Mouse (Mus musculus) midbrain, embryonic 10.5 days (tissue): ENCODE data around the gene Hps3. TPM values are rescaled to one million over a fixed set of nuclear protein-coding genes. Genes with fewer than 3 reads are reported as not detected.
"Not testable (repeated sequence)": the region's sequence is repeated elsewhere in the genome, so short reads cannot be mapped to it uniquely, and the experiment has no call there.

Experiments
- DNase-seq: peaks from one replicate; pipeline ENCODE4 v3.0.0-alpha.2; 2017; ENCODE audit warnings: low spot score
- H3K27ac ChIP-seq: fragments of 300-500 bp; sonication (generic); replicated peaks from 2 replicates; pipeline ENCODE4 v1.5.1; 2016; ENCODE audit warnings: mild to moderate bottlenecking
- H3K27me3 ChIP-seq: fragments of 300-500 bp; sonication (generic); 2 replicates; pipeline ENCODE4 v1.6.1; 2016; ENCODE audit warnings: low read depth, mild to moderate bottlenecking; ENCODE audit not compliant: poor library complexity, severe bottlenecking
- H3K36me3 ChIP-seq: fragments of 300-500 bp; sonication (generic); 2 replicates; pipeline ENCODE4 v1.6.1; 2016; ENCODE audit warnings: mild to moderate bottlenecking, moderate library complexity
- H3K4me1 ChIP-seq: fragments of 300-500 bp; sonication (generic); 2 replicates; pipeline ENCODE4 v1.6.1; 2016
- H3K4me3 ChIP-seq: fragments of 300-500 bp; sonication (generic); 2 replicates; pipeline ENCODE4 v1.5.1; 2016; ENCODE audit warnings: mild to moderate bottlenecking, moderate library complexity
- H3K9me3 ChIP-seq: fragments of 300-500 bp; sonication (generic); replicated peaks from 2 replicates; pipeline ENCODE4 v1.6.1; 2016; ENCODE audit warnings: mild to moderate bottlenecking
- WGBS: fragments of 180-500 bp; shearing (Covaris S2); methylation state at CpG from one replicate; pipeline ENCODE4 v1.1.7; 2016; 5-methylcytosine and 5-hydroxymethylcytosine counted together
- polyA plus RNA-seq: library from polyadenylated mRNA; unstranded; fragments of >200 nt; fragmentation: Nextera tagmentation; extraction: Ambion mirVana; gene quantifications from 2 replicates; pipeline ENCODE4 v1.2.1, GENCODE M21; 2016

Hps3 gene
- polyA plus RNA-seq, 1 experiment from 2014 or later = 10.4 TPM

GRCm38 (mm10) chr3:20027788-20028187 lies 7.3 kb downstream of the Hps3 start:
- Histone ChIP-seq H3K4me3 (no peak overlapping the region), H3K27ac (no peak overlapping the region), H3K27me3 (no peaks in the 10 kb centered on the region), H3K9me3 (no peaks in the 10 kb centered on the region), H3K4me1 (no peaks in the 10 kb centered on the region), H3K36me3 (peaks cover 41% of the 10 kb centered on the region)
- WGBS = 90% methylated on average over 5 of the region's 5 CpGs
- DNase-seq = no peak

DNA sequence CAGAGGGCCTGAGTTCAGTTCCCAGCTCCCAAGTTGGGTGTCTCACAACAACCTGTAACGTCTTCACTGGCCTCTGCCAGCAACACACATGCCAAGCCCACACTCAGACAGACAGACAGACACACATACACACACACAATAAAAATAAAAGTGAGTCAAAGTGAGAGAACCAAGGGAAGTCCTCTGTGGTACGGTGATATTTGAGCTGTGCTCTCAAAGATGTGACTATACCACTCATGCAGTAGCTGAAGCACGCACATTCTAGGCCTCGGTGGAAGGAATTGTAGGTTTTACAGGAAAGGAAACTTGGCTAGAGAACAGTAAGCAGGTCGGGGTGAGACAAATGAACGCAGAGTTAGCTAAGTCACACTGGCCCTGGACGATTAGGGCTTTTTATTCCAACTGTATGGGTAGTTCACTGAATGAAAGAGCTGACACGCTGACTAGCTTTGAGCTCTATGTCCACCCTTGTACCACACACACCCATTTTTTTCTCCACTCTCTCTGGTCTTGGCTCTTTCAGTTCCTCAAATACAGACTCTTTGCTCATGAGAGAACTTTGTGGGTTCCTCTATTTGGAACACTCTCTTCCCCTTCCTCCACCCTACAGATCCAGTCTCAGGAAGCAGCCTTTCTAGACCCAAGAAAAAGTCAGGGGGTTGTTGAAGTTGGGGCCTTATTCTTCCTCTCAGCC lies 8.0 kb downstream of the Hps3 start:
- no peak for DNase-seq
- Histone ChIP-seq H3K9me3 (no peaks in the 10 kb centered on the region), H3K4me1 (no peaks in the 10 kb centered on the region), H3K27me3 (no peaks in the 10 kb centered on the region), H3K36me3 (peaks cover 47% of the 10 kb centered on the region), H3K27ac (no peak overlapping the region), H3K4me3 (no peak overlapping the region)
- 95% methylated on average over 8 of the region's 8 CpGs for WGBS

- Histone ChIP-seq H3K27me3 (no peaks in the 10 kb centered on the region), H3K9me3 (no peaks in the 10 kb centered on the region), H3K4me3 (no peak overlapping the region), H3K27ac (no peak overlapping the region), H3K36me3 (peaks cover 48% of the 10 kb centered on the region), H3K4me1 (no peaks in the 10 kb centered on the region)
- DNase-seq = no peak
These were observed 8.6 kb downstream of the Hps3 start for GRCm38 (mm10) chr3:20026481-20026880.

DNA sequence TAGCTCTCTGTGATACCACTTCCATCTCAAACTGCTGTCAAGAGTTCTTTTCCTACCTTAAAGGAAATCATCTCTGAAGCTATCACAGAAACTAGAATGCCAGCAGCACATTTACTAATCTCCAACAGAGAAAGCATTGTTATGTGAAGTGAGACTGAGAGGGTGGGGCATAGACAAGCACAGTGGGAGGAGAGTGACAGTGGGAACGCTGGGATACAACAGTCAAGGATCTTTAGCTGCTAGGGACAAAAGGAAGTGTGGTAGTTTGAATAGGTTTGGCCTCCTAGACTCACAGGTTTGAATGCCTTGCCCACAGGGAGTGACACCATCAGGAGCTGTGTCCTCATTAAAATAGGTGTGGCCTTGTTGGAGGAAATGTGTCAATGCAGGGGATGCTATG lies 11.3 kb downstream of the Hps3 start:
- no peaks in the 10 kb centered on the region for H3K4me1 ChIP-seq
- DNase-seq = no peak
- H3K27me3 ChIP-seq = no peaks in the 10 kb centered on the region
- H3K36me3 ChIP-seq = peaks cover 55% of the 10 kb centered on the region
- WGBS = 44% methylated on average over 1 of the region's 1 CpGs
- H3K4me3 ChIP-seq = no peak overlapping the region
- no peak overlapping the region for H3K27ac ChIP-seq
- H3K9me3 ChIP-seq = no peaks in the 10 kb centered on the region

GRCm38 (mm10) chr3:20018076-20018475 lies 17.0 kb downstream of the Hps3 start:
- H3K27ac ChIP-seq = no peak overlapping the region
- H3K9me3 ChIP-seq = no peaks in the 10 kb centered on the region
- H3K4me1 ChIP-seq = no peaks in the 10 kb centered on the region
- no peak overlapping the region for H3K4me3 ChIP-seq
- peaks cover 50% of the 10 kb centered on the region for H3K36me3 ChIP-seq
- DNase-seq = no peak
- H3K27me3 ChIP-seq = no peaks in the 10 kb centered on the region
- WGBS = 91% methylated on average over 8 of the region's 8 CpGs

- no peak overlapping the region for H3K4me3 ChIP-seq
- H3K9me3 ChIP-seq = no peaks in the 10 kb centered on the region
- H3K4me1 ChIP-seq = no peaks in the 10 kb centered on the region
- DNase-seq = no peak
- no peak overlapping the region for H3K27ac ChIP-seq
- H3K27me3 ChIP-seq = no peaks in the 10 kb centered on the region
- 92% methylated on average over 2 of the region's 2 CpGs for WGBS
- H3K36me3 ChIP-seq = peaks cover 41% of the 10 kb centered on the region
These were observed 20.7 kb downstream of the Hps3 start for GRCm38 (mm10) chr3:20014454-20014853.

GRCm38 (mm10) chr3:20010905-20011304 lies 24.2 kb downstream of the Hps3 start:
- 83% methylated on average over 7 of the region's 7 CpGs for WGBS
- not testable (repeated sequence) for DNase-seq, H3K27ac ChIP-seq

GRCm38 (mm10) chr3:20010464-20010863 lies 24.7 kb downstream of the Hps3 start:
- H3K36me3 ChIP-seq = peaks cover 21% of the 10 kb centered on the region
- no peak for DNase-seq
- H3K4me3 ChIP-seq = no peak overlapping the region
- WGBS = 87% methylated on average over 9 of the region's 9 CpGs
- no peaks in the 10 kb centered on the region for H3K27me3 ChIP-seq
- no peak overlapping the region for H3K27ac ChIP-seq
- H3K9me3 ChIP-seq = no peaks in the 10 kb centered on the region
- no peaks in the 10 kb centered on the region for H3K4me1 ChIP-seq

More at GRCm38 (mm10) chr3:20010905-20011304, 24.2 kb downstream of the Hps3 start:
- H3K9me3 ChIP-seq, H3K4me1 ChIP-seq, H3K4me3 ChIP-seq, H3K27me3 ChIP-seq: not testable (repeated sequence)
- peaks cover 25% of the 10 kb centered on the region for H3K36me3 ChIP-seq

- Histone ChIP-seq H3K27me3 (no peaks in the 10 kb centered on the region), H3K27ac (no peak overlapping the region), H3K9me3 (no peaks in the 10 kb centered on the region), H3K4me1 (no peaks in the 10 kb centered on the region), H3K4me3 (no peak overlapping the region), H3K36me3 (peaks cover 19% of the 10 kb centered on the region)
- 94% methylated on average over 5 of the region's 5 CpGs for WGBS
- no peak for DNase-seq
These were observed 27.4 kb downstream of the Hps3 start for GRCm38 (mm10) chr3:20007759-20008158.

DNA sequence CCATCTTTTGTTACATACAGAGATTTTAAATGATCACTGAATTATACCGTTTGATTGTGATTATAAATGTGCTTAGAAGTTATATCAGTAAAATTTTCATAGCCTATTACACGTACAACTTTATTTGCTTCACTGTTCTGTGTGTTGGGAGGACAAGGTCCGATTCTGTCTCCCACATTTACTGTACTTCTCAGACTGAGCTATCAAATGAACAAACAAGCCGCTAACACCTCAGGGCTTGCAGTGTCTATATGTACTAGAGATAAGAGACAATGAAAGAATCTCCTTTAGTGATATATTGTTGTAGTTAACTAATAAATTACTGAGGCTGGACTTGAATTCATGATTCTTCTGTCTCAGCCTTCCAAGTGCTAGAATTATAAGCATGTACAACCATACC lies 27.8 kb downstream of the Hps3 start:
- Histone ChIP-seq H3K27me3 (no peaks in the 10 kb centered on the region), H3K36me3 (peaks cover 23% of the 10 kb centered on the region), H3K27ac (no peak overlapping the region), H3K4me1 (no peaks in the 10 kb centered on the region), H3K9me3 (no peaks in the 10 kb centered on the region), H3K4me3 (no peak overlapping the region)
- WGBS = 94% methylated on average over 4 of the region's 4 CpGs
- no peak for DNase-seq

DNA sequence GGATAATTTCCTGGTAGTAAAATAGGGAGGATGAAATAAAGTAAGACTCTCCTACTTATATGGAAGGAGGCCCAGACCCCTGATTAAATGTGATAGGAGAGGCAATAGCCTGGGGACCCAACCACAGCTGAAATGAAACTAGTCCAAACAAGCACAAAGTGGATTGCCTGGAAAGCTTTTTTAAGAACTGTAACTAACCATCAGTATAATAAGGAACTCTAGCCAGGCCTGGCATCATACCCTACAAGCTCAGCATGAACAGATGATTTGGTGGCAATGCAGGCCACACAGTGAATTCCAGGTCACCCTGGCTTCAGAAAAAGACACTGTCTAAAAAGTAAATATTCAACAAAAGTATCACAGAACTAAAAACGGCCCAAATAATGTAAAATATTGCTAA lies 29.5 kb downstream of the Hps3 start:
- H3K4me3 ChIP-seq = no peak overlapping the region
- 77% methylated on average over 1 of the region's 1 CpGs for WGBS
- H3K9me3 ChIP-seq = no peaks in the 10 kb centered on the region
- no peaks in the 10 kb centered on the region for H3K27me3 ChIP-seq
- H3K4me1 ChIP-seq = no peaks in the 10 kb centered on the region
- no peak for DNase-seq
- H3K36me3 ChIP-seq = peaks cover 34% of the 10 kb centered on the region
- H3K27ac ChIP-seq = no peak overlapping the region

GRCm38 (mm10) chr3:20004422-20004821 lies 30.7 kb downstream of the Hps3 start:
- no peak for DNase-seq

GRCm38 (mm10) chr3:20002786-20003185 lies 32.3 kb downstream of the Hps3 start:
- H3K9me3 ChIP-seq = no peaks in the 10 kb centered on the region
- H3K27me3 ChIP-seq = no peaks in the 10 kb centered on the region
- WGBS = 77% methylated on average over 5 of the region's 5 CpGs
- no peak overlapping the region for H3K27ac ChIP-seq
- DNase-seq = no peak
- H3K36me3 ChIP-seq = peaks cover 35% of the 10 kb centered on the region
- H3K4me3 ChIP-seq = no peak overlapping the region
- no peaks in the 10 kb centered on the region for H3K4me1 ChIP-seq

More at GRCm38 (mm10) chr3:20004422-20004821, 30.7 kb downstream of the Hps3 start:
- Histone ChIP-seq H3K4me3 (no peak overlapping the region), H3K27ac (no peak overlapping the region), H3K36me3 (peaks cover 36% of the 10 kb centered on the region), H3K4me1 (no peaks in the 10 kb centered on the region), H3K27me3 (no peaks in the 10 kb centered on the region), H3K9me3 (no peaks in the 10 kb centered on the region)
- 92% methylated on average over 8 of the region's 8 CpGs for WGBS

GRCm38 (mm10) chr3:20000806-20001205 lies 34.3 kb downstream of the Hps3 start:
- Histone ChIP-seq H3K27me3 (no peaks in the 10 kb centered on the region), H3K4me1 (no peaks in the 10 kb centered on the region), H3K27ac (no peak overlapping the region), H3K4me3 (no peak overlapping the region), H3K9me3 (no peaks in the 10 kb centered on the region), H3K36me3 (peaks cover 44% of the 10 kb centered on the region)
- DNase-seq = no peak
- 66% methylated on average over 4 of the region's 4 CpGs for WGBS
